Mouse (Mus musculus): Measurements from ENCODE around the gene Rarb. TPM values are rescaled to one million over a fixed set of nuclear protein-coding genes. Genes with fewer than 3 reads are reported as not detected.
"Not testable (repeated sequence)": the region's sequence is repeated elsewhere in the genome, so short reads cannot be mapped to it uniquely, and the experiment has no call there.

Gene Rarb
- polyA plus RNA-seq, 1 experiment, result 0.19 TPM

DNA sequence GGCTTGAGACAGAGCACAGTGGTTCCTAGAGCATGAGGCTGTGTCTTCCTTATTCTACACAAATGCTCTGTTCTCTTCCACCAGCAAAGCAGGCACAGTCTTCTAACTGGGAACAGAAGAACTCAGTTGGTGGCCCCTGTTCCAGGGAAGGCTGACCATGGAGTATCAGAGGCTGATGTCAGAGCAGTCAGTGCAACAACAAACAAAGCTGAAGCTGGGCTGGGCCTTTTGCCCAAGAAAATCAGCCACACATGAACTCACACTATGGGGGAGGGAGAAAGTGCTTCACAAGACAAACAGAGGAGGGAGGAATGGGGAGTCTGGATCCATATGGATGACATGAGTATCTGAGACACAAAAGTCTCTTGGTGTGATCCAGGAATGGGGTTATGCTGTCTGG lies 56.2 kb downstream of the Rarb start:
- Histone ChIP-seq H3K36me3 (ENCODE audit: control insufficient read depth, insufficient read depth) (no peaks in the 10 kb centered on the region), H3K4me3 (no peak overlapping the region), H3K79me2 (ENCODE audit: control insufficient read depth, insufficient read depth) (no peaks in the 10 kb centered on the region), H3K27me3 (ENCODE audit: control insufficient read depth, insufficient read depth, insufficient read length) (no peaks in the 10 kb centered on the region), H3K4me2 (ENCODE audit: low read depth) (no peak overlapping the region), H3ac (ENCODE audit: control insufficient read depth, insufficient read length) (no peak overlapping the region)
- TF ChIP-seq POLR2AphosphoS2 (IDR thresholded peaks at IDR 0.05; ENCODE audit: insufficient read length, low read depth), result no peak
- no peak for TF ChIP-seq POLR2A (IDR thresholded peaks at IDR 0.05; ENCODE audit: insufficient read length, low read depth)
- no peak for TF ChIP-seq REST (IDR thresholded peaks at IDR 0.05; ENCODE audit: insufficient read depth, insufficient read length)
- no peak for TF ChIP-seq E2F4 (IDR thresholded peaks at IDR 0.05; ENCODE audit: insufficient read depth)
- no peak for TF ChIP-seq SRF (IDR thresholded peaks at IDR 0.05; ENCODE audit: control insufficient read depth, insufficient read length, low read depth)
- TF ChIP-seq CEBPB (IDR thresholded peaks at IDR 0.05; ENCODE audit: insufficient read depth, poor library complexity, severe bottlenecking), result no peak
- no peak for TF ChIP-seq MYOG (IDR thresholded peaks at IDR 0.05; ENCODE audit: control insufficient read depth in 1 of 3, insufficient read depth in 1 of 3, insufficient read length in 2 of 3, low read depth in 2 of 3)
- no peak for TF ChIP-seq TCF12 (IDR thresholded peaks at IDR 0.05; ENCODE audit: insufficient read depth, poor library complexity, severe bottlenecking)
- no peak for TF ChIP-seq MYOD1 (IDR thresholded peaks at IDR 0.05; ENCODE audit: control insufficient read depth in 1 of 3, insufficient read length in 2 of 3, low read depth in 2 of 3)
- no peak for TF ChIP-seq USF1 (IDR thresholded peaks at IDR 0.05; ENCODE audit: low read depth)
- TF ChIP-seq MAX (IDR thresholded peaks at IDR 0.05; ENCODE audit: low read depth), result no peak
- no peak for TF ChIP-seq TCF3 (IDR thresholded peaks at IDR 0.05; ENCODE audit: insufficient read length, low read depth)

- no peaks in the 10 kb centered on the region for H3K36me3 ChIP-seq (ENCODE audit: control insufficient read depth, insufficient read depth)
These were observed 60.1 kb downstream of the Rarb start for GRCm38 (mm10) chr14:16758773-16759434.

GRCm38 (mm10) chr14:16755601-16756000 lies 63.4 kb downstream of the Rarb start:
- not testable (repeated sequence) for H3K4me2 ChIP-seq (ENCODE audit: low read depth); H3K36me3 ChIP-seq (ENCODE audit: control insufficient read depth, insufficient read depth); H3K27me3 ChIP-seq (ENCODE audit: control insufficient read depth, insufficient read depth, insufficient read length); H3ac ChIP-seq (ENCODE audit: control insufficient read depth, insufficient read length); H3K4me3 ChIP-seq; H3K79me2 ChIP-seq (ENCODE audit: control insufficient read depth, insufficient read depth)

More at GRCm38 (mm10) chr14:16758773-16759434, 60.1 kb downstream of the Rarb start:
- Histone ChIP-seq H3K79me2 (ENCODE audit: control insufficient read depth, insufficient read depth) (no peaks in the 10 kb centered on the region), H3K4me3 (no peak overlapping the region), H3K27me3 (ENCODE audit: control insufficient read depth, insufficient read depth, insufficient read length) (no peaks in the 10 kb centered on the region), H3K4me2 (ENCODE audit: low read depth) (no peak overlapping the region), H3ac (ENCODE audit: control insufficient read depth, insufficient read length) (no peak overlapping the region)
- TF ChIP-seq TCF3 (IDR thresholded peaks at IDR 0.05; ENCODE audit: insufficient read length, low read depth), result no peak
- TF ChIP-seq POLR2A (IDR thresholded peaks at IDR 0.05; ENCODE audit: insufficient read length, low read depth), result no peak
- TF ChIP-seq MYOD1 (IDR thresholded peaks at IDR 0.05; ENCODE audit: control insufficient read depth in 1 of 3, insufficient read length in 2 of 3, low read depth in 2 of 3), result no peak
- TF ChIP-seq SRF (IDR thresholded peaks at IDR 0.05; ENCODE audit: control insufficient read depth, insufficient read length, low read depth), result no peak
- TF ChIP-seq TCF12 (IDR thresholded peaks at IDR 0.05; ENCODE audit: insufficient read depth, poor library complexity, severe bottlenecking), result no peak
- no peak for TF ChIP-seq POLR2AphosphoS2 (IDR thresholded peaks at IDR 0.05; ENCODE audit: insufficient read length, low read depth)
- no peak for TF ChIP-seq MYOG (IDR thresholded peaks at IDR 0.05; ENCODE audit: control insufficient read depth in 1 of 3, insufficient read depth in 1 of 3, insufficient read length in 2 of 3, low read depth in 2 of 3)
- no peak for TF ChIP-seq REST (IDR thresholded peaks at IDR 0.05; ENCODE audit: insufficient read depth, insufficient read length)
- TF ChIP-seq E2F4 (IDR thresholded peaks at IDR 0.05; ENCODE audit: insufficient read depth), result no peak
- TF ChIP-seq CEBPB (IDR thresholded peaks at IDR 0.05; ENCODE audit: insufficient read depth, poor library complexity, severe bottlenecking), result no peak
- TF ChIP-seq USF1 (IDR thresholded peaks at IDR 0.05; ENCODE audit: low read depth), result no peak
- no peak for TF ChIP-seq MAX (IDR thresholded peaks at IDR 0.05; ENCODE audit: low read depth)

DNA sequence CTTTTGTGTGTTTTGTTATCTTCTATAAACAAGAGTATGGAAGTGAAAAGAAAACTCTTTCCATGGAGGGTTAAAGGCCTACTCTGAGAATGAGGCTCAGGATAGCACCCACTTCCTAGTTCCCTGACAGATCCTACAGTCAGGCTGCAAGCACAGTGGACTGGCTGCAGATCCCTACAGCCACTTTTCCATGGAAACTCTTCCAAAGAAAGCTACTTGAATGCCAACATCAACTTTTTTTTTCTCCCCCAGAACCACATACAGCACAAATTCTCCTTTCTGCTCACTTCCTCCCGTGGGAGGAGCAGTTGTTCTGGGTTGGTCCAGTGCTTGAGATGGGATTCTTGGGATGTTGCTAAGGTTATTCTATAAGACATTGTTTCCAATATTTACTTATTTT lies 66.3 kb downstream of the Rarb start:
- TF ChIP-seq MYOD1 (IDR thresholded peaks at IDR 0.05; ENCODE audit: control insufficient read depth in 1 of 3, insufficient read length in 2 of 3, low read depth in 2 of 3) (no peak), REST (IDR thresholded peaks at IDR 0.05; ENCODE audit: insufficient read depth, insufficient read length) (no peak), TCF12 (IDR thresholded peaks at IDR 0.05; ENCODE audit: insufficient read depth, poor library complexity, severe bottlenecking) (no peak), CEBPB (IDR thresholded peaks at IDR 0.05; ENCODE audit: insufficient read depth, poor library complexity, severe bottlenecking) (no peak), MYOG (IDR thresholded peaks at IDR 0.05; ENCODE audit: control insufficient read depth in 1 of 3, insufficient read depth in 1 of 3, insufficient read length in 2 of 3, low read depth in 2 of 3) (no peak), USF1 (IDR thresholded peaks at IDR 0.05; ENCODE audit: low read depth) (no peak), E2F4 (IDR thresholded peaks at IDR 0.05; ENCODE audit: insufficient read depth) (no peak), MAX (IDR thresholded peaks at IDR 0.05; ENCODE audit: low read depth) (no peak), POLR2AphosphoS2 (IDR thresholded peaks at IDR 0.05; ENCODE audit: insufficient read length, low read depth) (no peak), TCF3 (IDR thresholded peaks at IDR 0.05; ENCODE audit: insufficient read length, low read depth) (no peak), SRF (IDR thresholded peaks at IDR 0.05; ENCODE audit: control insufficient read depth, insufficient read length, low read depth) (no peak), POLR2A (IDR thresholded peaks at IDR 0.05; ENCODE audit: insufficient read length, low read depth) (no peak)
- Histone ChIP-seq H3K79me2 (ENCODE audit: control insufficient read depth, insufficient read depth) (no peaks in the 10 kb centered on the region), H3ac (ENCODE audit: control insufficient read depth, insufficient read length) (no peak overlapping the region), H3K4me2 (ENCODE audit: low read depth) (no peak overlapping the region), H3K36me3 (ENCODE audit: control insufficient read depth, insufficient read depth) (no peaks in the 10 kb centered on the region), H3K4me3 (no peak overlapping the region), H3K27me3 (ENCODE audit: control insufficient read depth, insufficient read depth, insufficient read length) (no peaks in the 10 kb centered on the region)
